Mouse (Mus musculus) liver, adult 2 months (tissue): ENCODE data around the gene P4htm. TPM values are rescaled to one million over a fixed set of nuclear protein-coding genes. Genes with fewer than 3 reads are reported as not detected.

Experiments used
- DNase-seq: peaks from one replicate; pipeline ENCODE4 v3.0.0-alpha.2; 2011; ENCODE audit warnings: low read depth, low spot score; ENCODE audit errors: extremely low read depth
- H3K27ac ChIP-seq: fragments of 200-500 bp; replicated peaks from 2 replicates; pipeline ENCODE4 v1.5.1; 2012; ENCODE audit warnings: low read depth, mild to moderate bottlenecking, control low read depth, inconsistent platforms, low read length; ENCODE audit not compliant: insufficient read depth
- H3K27me3 ChIP-seq: fragments of 200-500 bp; 2 replicates; pipeline ENCODE4 v1.6.1; 2012; ENCODE audit warnings: mild to moderate bottlenecking, moderate library complexity, low read length, inconsistent platforms; ENCODE audit not compliant: control insufficient read depth, insufficient read depth
- H3K36me3 ChIP-seq: fragments of 200-500 bp; 2 replicates; pipeline ENCODE4 v1.6.1; 2012; ENCODE audit warnings: low read length, inconsistent platforms; ENCODE audit not compliant: control insufficient read depth, insufficient read depth
- H3K4me1 ChIP-seq: fragments of 200-500 bp; 2 replicates; pipeline ENCODE4 v1.6.1; 2011; ENCODE audit warnings: low read length; ENCODE audit not compliant: control insufficient read depth, insufficient read depth
- H3K4me3 ChIP-seq: fragments of 200-500 bp; 2 replicates; pipeline ENCODE4 v1.5.1; 2011; ENCODE audit warnings: low read depth, mild to moderate bottlenecking, control low read depth, low read length, moderate library complexity; ENCODE audit not compliant: insufficient read depth
- H3K79me2 ChIP-seq: fragments of 200-500 bp; 2 replicates; pipeline ENCODE4 v1.6.1; 2012; ENCODE audit warnings: inconsistent platforms, mild to moderate bottlenecking, low read length, moderate library complexity; ENCODE audit not compliant: control insufficient read depth, insufficient read depth
- H3K9ac ChIP-seq: fragments of 200-500 bp; 2 replicates; pipeline ENCODE4 v1.6.1; 2012; ENCODE audit warnings: low read depth, mild to moderate bottlenecking, control low read depth, inconsistent platforms, low read length
- CTCF ChIP-seq: fragments of 200-500 bp; IDR thresholded peaks from 2 replicates; pipeline ENCODE4 v1.5.1; 2011; ENCODE audit warnings: low read depth, low read length, control low read depth
- POLR2A ChIP-seq: fragments of 200-500 bp; IDR thresholded peaks from 2 replicates; pipeline ENCODE4 v1.6.1; 2011; ENCODE audit warnings: low read length, control low read depth; ENCODE audit not compliant: insufficient read depth; ENCODE audit errors: extremely low read depth
- WGBS: fragments of 180-500 bp; shearing (Covaris S2); methylation state at CpG from one replicate; pipeline ENCODE4 v1.1.7; 2018; 5-methylcytosine and 5-hydroxymethylcytosine counted together
- polyA plus RNA-seq: library from polyadenylated mRNA; depleted of rRNA; stranded (reverse); fragments of >200 nt; gene quantifications from 2 replicates; pipeline ENCODE4 v1.2.3, GENCODE M21; 2012
- total RNA-seq: library from RNA; depleted of rRNA; stranded (reverse); fragments of >200 nt; gene quantifications from 2 replicates; pipeline ENCODE4 v1.2.3, GENCODE M21; 2014

P4htm gene
- total and polyA plus RNA-seq, 2 experiments: 0.09 to 0.46 TPM

GRCm38 (mm10) chr9:108631631-108632256, 34.3 kb upstream of the P4htm start:
- no peaks in the 10 kb centered on the region for H3K4me1 ChIP-seq
- no peak overlapping the region for H3K27ac ChIP-seq
- DNase-seq: no peak
- 86% methylated on average over 5 of the region's 5 CpGs for WGBS
- H3K36me3 ChIP-seq: peaks cover 27% of the 10 kb centered on the region
- H3K79me2 ChIP-seq: peaks cover 41% of the 10 kb centered on the region
- H3K9ac ChIP-seq: no peak overlapping the region
- no peak overlapping the region for H3K4me3 ChIP-seq
- H3K27me3 ChIP-seq: no peaks in the 10 kb centered on the region
- no peak for TF ChIP-seq CTCF
- no peak for TF ChIP-seq POLR2A

- TF ChIP-seq POLR2A: no peak
- TF ChIP-seq CTCF: no peak
- WGBS: 58% methylated on average over 1 of the region's 1 CpGs
- DNase-seq: no peak
Measured at GRCm38 (mm10) chr9:108630683-108631082, 33.2 kb upstream of the P4htm start.

GRCm38 (mm10) chr9:108628141-108628540, 30.7 kb upstream of the P4htm start:
- Histone ChIP-seq H3K4me1 (no peaks in the 10 kb centered on the region), H3K27ac (no peak overlapping the region), H3K9ac (no peak overlapping the region), H3K27me3 (no peaks in the 10 kb centered on the region), H3K4me3 (no peak overlapping the region), H3K36me3 (peaks cover 25% of the 10 kb centered on the region), H3K79me2 (peaks cover 37% of the 10 kb centered on the region)
- DNase-seq: no peak
- no peak for TF ChIP-seq POLR2A
- TF ChIP-seq CTCF: no peak
- WGBS: 72% methylated on average over 4 of the region's 4 CpGs

More at GRCm38 (mm10) chr9:108630683-108631082, 33.2 kb upstream of the P4htm start:
- H3K4me1 ChIP-seq: no peaks in the 10 kb centered on the region
- no peak overlapping the region for H3K9ac ChIP-seq
- H3K4me3 ChIP-seq: no peak overlapping the region
- H3K27ac ChIP-seq: no peak overlapping the region
- H3K79me2 ChIP-seq: peaks cover 40% of the 10 kb centered on the region
- peaks cover 27% of the 10 kb centered on the region for H3K36me3 ChIP-seq
- no peaks in the 10 kb centered on the region for H3K27me3 ChIP-seq

GRCm38 (mm10) chr9:108626498-108626897, 29.0 kb upstream of the P4htm start:
- peaks cover 19% of the 10 kb centered on the region for H3K36me3 ChIP-seq
- DNase-seq: peak; percentile 17
- no peaks in the 10 kb centered on the region for H3K27me3 ChIP-seq
- TF ChIP-seq CTCF (no peak), POLR2A (no peak)
- H3K9ac ChIP-seq: no peak overlapping the region
- no peak overlapping the region for H3K4me3 ChIP-seq
- H3K4me1 ChIP-seq: no peaks in the 10 kb centered on the region
- H3K79me2 ChIP-seq: peaks cover 31% of the 10 kb centered on the region
- no peak overlapping the region for H3K27ac ChIP-seq
- 0% methylated on average over 2 of the region's 2 CpGs for WGBS

GRCm38 (mm10) chr9:108617301-108617700, 19.8 kb upstream of the P4htm start:
- Histone ChIP-seq H3K27ac (no peak overlapping the region), H3K27me3 (no peaks in the 10 kb centered on the region), H3K9ac (no peak overlapping the region), H3K79me2 (peaks cover 2% of the 10 kb centered on the region; the same call in 1 of the 2 replicates), H3K4me1 (no peaks in the 10 kb centered on the region), H3K4me3 (no peak overlapping the region), H3K36me3 (peaks cover 68% of the 10 kb centered on the region)
- DNase-seq: no peak
- no peak for TF ChIP-seq POLR2A
- no peak for TF ChIP-seq CTCF
- 97% methylated on average over 1 of the region's 1 CpGs for WGBS

- peaks cover 2% of the 10 kb centered on the region; the same call in 1 of the 2 replicates for H3K79me2 ChIP-seq
- no peaks in the 10 kb centered on the region for H3K4me1 ChIP-seq
- no peak overlapping the region for H3K9ac ChIP-seq
- H3K4me3 ChIP-seq: no peak overlapping the region
- H3K27ac ChIP-seq: no peak overlapping the region
- peaks cover 85% of the 10 kb centered on the region for H3K36me3 ChIP-seq
- TF ChIP-seq POLR2A (no peak), CTCF (no peak)
- H3K27me3 ChIP-seq: no peaks in the 10 kb centered on the region
- DNase-seq: no peak
- 97% methylated on average over 10 of the region's 10 CpGs for WGBS
Measured at GRCm38 (mm10) chr9:108611488-108611887, 14.0 kb upstream of the P4htm start.
